ENCODE assay signal across 13 mouse cellular contexts in genomic region chr7:46462287-46462686, GRCm38 (mm10).
"Had no signal": no experiment of that assay in that cellular context is flagged by ENCODE, and none has a peak within 500 bp of the region (broad histone marks: within the 10 kb centered on the region; RNA-seq: fewer than 3 reads in every experiment).

No protein-coding gene starts in this region.

- ATAC-seq: liver, embryonic 12.5 days; midbrain, embryonic 16.5 days had no signal

- DNase-seq: kidney, adult 8-10 months; kidney, postnatal 10 days; kidney, postnatal 36 days; liver; lung, adult 18-20 months; lung, postnatal 14 days; lung, postnatal 4 days; retina, postnatal 1 day; right cerebral cortex, postnatal 25 days; thymus, adult 18-20 months; thymus, postnatal 36 days had no signal
